Mouse (Mus musculus) kidney, postnatal 0 days (tissue): ENCODE data around the gene Calhm4. TPM values are rescaled to one million over a fixed set of nuclear protein-coding genes. Genes with fewer than 3 reads are reported as not detected.
A peak's percentile ranks its signal among the peaks of the same experiment; 100 is the strongest.

ENCODE experiments used
- ATAC-seq: fragments of 200-750 bp; cut with Nextera tagmentation; replicated peaks from 2 replicates; pipeline ENCODE4 v1.8.0; 2017; ENCODE audit warnings: low read depth, moderate number of reproducible peaks, moderate TSS enrichment, moderate library complexity; ENCODE audit not compliant: low FRiP score
- DNase-seq: peaks from one replicate; pipeline ENCODE4 v3.0.0-alpha.2; 2016; ENCODE audit warnings: low spot score
- H3K27ac ChIP-seq: fragments of 300-500 bp; sonication (generic); 2 replicates; pipeline ENCODE4 v1.5.1; 2014; ENCODE audit warnings: mild to moderate bottlenecking
- H3K27me3 ChIP-seq: fragments of 300-500 bp; sonication (generic); 2 replicates; pipeline ENCODE4 v1.6.1; 2014; ENCODE audit warnings: low read length, mixed read lengths; ENCODE audit not compliant: insufficient read depth
- H3K36me3 ChIP-seq: fragments of 300-500 bp; sonication (generic); 2 replicates; pipeline ENCODE4 v1.6.1; 2014; ENCODE audit warnings: low read length, mixed read lengths; ENCODE audit not compliant: insufficient read depth
- H3K4me1 ChIP-seq: fragments of 300-500 bp; sonication (generic); replicated peaks from 2 replicates; pipeline ENCODE4 v1.6.1; 2014; ENCODE audit warnings: antibody characterized with exemption, low read length, mixed read lengths; ENCODE audit not compliant: insufficient read depth
- H3K4me2 ChIP-seq: fragments of 300-500 bp; sonication (generic); 2 replicates; pipeline ENCODE4 v1.6.1; 2014; ENCODE audit warnings: mild to moderate bottlenecking, low read length, moderate library complexity, mixed read lengths
- H3K4me3 ChIP-seq: fragments of 300-500 bp; sonication (generic); replicated peaks from 2 replicates; pipeline ENCODE4 v1.5.1; 2014; ENCODE audit warnings: low read depth, low read length
- H3K9ac ChIP-seq: fragments of 300-500 bp; sonication (generic); 2 replicates; pipeline ENCODE4 v1.6.1; 2014; ENCODE audit warnings: low read depth, low read length
- H3K9me3 ChIP-seq: fragments of 300-500 bp; sonication (generic); replicated peaks from 2 replicates; pipeline ENCODE4 v1.6.1; 2016; ENCODE audit warnings: low read length, inconsistent platforms, mixed read lengths
- CTCF ChIP-seq: IDR thresholded peaks from 2 replicates; pipeline ENCODE4 v1.5.1; 2016; ENCODE audit warnings: antibody characterized with exemption, low read depth, mild to moderate bottlenecking, moderate library complexity
- WGBS: fragments of 180-500 bp; shearing (Covaris S2); extraction: QIAGEN DNeasy Blood & Tissue Kit; methylation state at CpG from one replicate; pipeline ENCODE4 v1.1.7; 2014; 5-methylcytosine and 5-hydroxymethylcytosine counted together
- polyA plus RNA-seq: library from polyadenylated mRNA; unstranded; fragments of >200 nt; fragmentation: Nextera tagmentation; extraction: Ambion mirVana; gene quantifications from 2 replicates; pipeline ENCODE4 v1.2.1, GENCODE M21; 2015

The Calhm4 gene
- polyA plus RNA-seq, 1 experiment from 2014 or later = not detected

DNA sequence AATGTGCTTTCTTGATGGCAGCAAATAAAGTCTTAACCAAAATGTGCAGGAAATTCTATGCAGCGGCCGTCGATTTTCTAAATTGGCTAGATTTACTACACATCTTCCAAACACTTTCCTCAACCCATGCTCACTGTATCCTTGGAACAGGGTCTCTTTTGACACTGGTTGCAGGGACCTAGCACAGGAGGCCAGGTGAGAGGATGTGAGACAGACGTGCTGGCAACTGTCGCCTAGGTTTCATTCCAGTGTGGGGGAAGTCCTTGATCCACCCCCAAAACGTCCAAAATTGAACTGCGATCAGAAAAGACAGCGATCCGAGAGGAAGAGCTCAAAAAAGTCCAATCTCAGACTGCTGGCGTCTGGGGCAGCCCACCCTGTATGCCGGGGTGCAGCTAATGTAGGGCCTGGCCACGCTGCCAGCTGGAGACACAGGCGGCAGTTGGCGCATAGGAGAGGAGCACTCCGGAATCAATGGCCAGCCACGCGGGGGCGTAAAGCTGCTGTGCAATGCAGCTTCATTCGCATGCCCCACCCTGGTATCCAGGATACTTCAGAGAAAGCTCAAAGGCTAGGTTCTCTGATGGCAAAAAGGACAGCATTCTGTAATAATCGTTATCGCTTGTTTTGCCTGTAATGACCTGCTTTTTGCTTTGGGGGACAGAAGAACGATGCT, 10.3 kb downstream of the Calhm4 start:
- Histone ChIP-seq H3K9ac (no peak overlapping the region), H3K27me3 (no peaks in the 10 kb centered on the region), H3K9me3 (no peaks in the 10 kb centered on the region), H3K4me2 (peak overlapping the region; percentile 46), H3K4me3 (no peak overlapping the region), H3K36me3 (no peaks in the 10 kb centered on the region), H3K4me1 (no peaks in the 10 kb centered on the region), H3K27ac (no peak overlapping the region)
- peak; percentile 59 for ATAC-seq
- peak; percentile 74 for TF ChIP-seq CTCF
- peak; percentile 76 for DNase-seq
- WGBS = 18% methylated on average over 22 of the region's 22 CpGs

DNA sequence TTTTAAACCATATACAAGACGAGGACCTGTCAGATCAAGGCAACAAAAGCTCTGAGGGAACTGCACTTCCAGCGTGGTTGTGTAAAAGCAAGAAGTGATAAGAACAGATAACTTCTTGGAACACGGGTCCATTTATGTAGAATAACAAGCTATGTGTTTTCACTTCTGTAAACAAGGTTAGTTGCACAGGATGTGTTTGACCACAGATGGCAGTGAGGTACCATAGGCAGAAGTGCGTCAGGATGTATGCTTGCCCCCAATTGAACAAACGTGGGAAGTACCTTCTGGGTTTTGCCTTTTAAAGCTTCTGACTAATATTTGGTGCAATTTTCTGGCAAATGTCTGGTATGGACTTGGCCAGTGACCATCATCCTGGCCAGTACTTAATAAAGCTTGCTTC, 13.8 kb downstream of the Calhm4 start:
- Histone ChIP-seq H3K27me3 (no peaks in the 10 kb centered on the region), H3K4me1 (no peaks in the 10 kb centered on the region), H3K36me3 (no peaks in the 10 kb centered on the region), H3K9me3 (no peaks in the 10 kb centered on the region), H3K9ac (no peak overlapping the region), H3K27ac (no peak overlapping the region), H3K4me2 (no peak overlapping the region), H3K4me3 (no peak overlapping the region)
- TF ChIP-seq CTCF = no peak
- DNase-seq (no peak), ATAC-seq (no peak)
- WGBS = 77% methylated on average over 5 of the region's 5 CpGs

DNA sequence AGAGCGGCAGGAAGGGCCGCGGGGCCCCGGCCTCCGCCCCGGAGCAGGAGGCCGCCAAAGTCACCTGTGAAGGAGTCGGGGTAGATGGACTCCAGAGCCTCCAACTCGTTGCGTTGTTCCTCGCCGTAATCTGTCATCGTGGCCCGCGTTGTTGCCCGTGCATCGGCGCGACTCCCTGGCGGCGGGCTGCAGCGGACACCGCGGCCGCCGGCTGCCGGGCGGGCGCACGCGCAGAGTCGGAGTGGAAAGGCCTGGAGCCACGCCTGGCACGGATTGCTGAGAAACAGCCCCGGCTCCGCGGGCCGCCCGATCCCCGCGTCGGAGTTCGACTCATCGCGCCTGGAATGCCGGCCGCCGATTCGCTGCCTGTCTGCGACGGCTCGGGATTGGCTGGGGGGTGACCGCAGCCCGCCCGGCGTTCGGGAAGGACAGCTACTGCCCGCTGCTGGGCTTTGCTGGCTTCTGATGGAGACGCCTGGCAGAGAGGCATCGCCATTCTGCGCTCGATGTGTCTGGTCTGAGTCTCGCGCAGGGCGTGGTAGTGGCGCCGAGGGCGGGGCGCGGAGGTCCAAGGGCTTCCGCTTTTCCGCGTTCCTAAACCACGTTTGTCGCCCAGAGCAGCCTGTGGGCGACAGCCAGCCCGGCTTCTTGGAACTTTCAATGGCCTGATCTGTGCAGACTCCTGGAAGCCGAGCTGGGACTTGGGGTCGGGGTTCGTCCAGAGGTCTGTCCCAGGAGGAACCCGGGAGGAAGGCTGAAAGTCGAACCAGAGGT, 24.6 kb downstream of the Calhm4 start, which contains the start of gene Rwdd1:
Rwdd1 (minus strand) TSS at position 323 of the 774 bp plus-strand sequence.
- ATAC-seq (peak; percentile 100), DNase-seq (peak; percentile 99)
- Histone ChIP-seq H3K9ac (peak within 1 kb of the TSS; percentile 85), H3K27me3 (no peaks in the 10 kb centered on the region), H3K4me2 (peak within 1 kb of the TSS; percentile 71), H3K9me3 (no peaks in the 10 kb centered on the region), H3K36me3 (no peaks in the 10 kb centered on the region), H3K4me1 (peaks cover 10% of the 10 kb centered on the region; the same call in 1 of the 2 replicates), H3K4me3 (peak within 1 kb of the TSS; percentile 90), H3K27ac (peak within 1 kb of the TSS; percentile 91)
- under 1% methylated on average over 78 of the region's 82 CpGs for WGBS
- peak; percentile 48 for TF ChIP-seq CTCF

DNA sequence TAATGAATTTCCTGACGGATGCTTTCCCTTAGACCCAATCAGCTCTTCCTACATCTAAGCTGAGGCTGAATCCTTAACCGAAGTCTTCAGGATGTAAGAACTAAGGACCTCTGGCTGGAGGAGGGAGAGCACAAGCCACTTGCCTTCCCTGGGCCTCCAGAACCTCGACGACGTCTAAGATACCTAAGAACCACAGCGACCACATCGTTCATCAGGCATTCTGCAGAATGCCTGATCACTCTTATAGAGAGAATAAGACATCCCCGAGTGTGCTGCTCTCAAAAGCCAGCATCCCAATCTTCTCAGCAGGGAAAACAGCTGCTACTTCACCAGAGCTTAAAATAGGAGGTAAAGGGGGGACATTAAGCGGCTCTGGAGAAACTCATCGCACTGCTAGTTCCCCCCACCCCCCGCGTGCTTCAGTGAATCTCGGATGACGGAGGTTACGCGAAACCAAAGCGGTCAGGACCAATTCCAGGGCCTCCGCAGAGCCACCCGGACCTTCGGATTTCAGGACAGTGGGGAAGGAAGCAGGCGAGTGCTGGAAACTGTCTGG, 25.3 kb downstream of the Calhm4 start:
- peak; percentile 50 for DNase-seq
- no peaks in the 10 kb centered on the region for H3K9me3 ChIP-seq
- WGBS = under 1% methylated on average over 21 of the region's 21 CpGs
- TF ChIP-seq CTCF = no peak
- peak overlapping the region; percentile 71 for H3K4me2 ChIP-seq
- H3K4me3 ChIP-seq = peak overlapping the region; percentile 90
- no peak for ATAC-seq
- H3K27me3 ChIP-seq = no peaks in the 10 kb centered on the region
- peak overlapping the region; percentile 91 for H3K27ac ChIP-seq
- peaks cover 10% of the 10 kb centered on the region; the same call in 1 of the 2 replicates for H3K4me1 ChIP-seq
- no peaks in the 10 kb centered on the region for H3K36me3 ChIP-seq
- peak overlapping the region; percentile 85 for H3K9ac ChIP-seq

DNA sequence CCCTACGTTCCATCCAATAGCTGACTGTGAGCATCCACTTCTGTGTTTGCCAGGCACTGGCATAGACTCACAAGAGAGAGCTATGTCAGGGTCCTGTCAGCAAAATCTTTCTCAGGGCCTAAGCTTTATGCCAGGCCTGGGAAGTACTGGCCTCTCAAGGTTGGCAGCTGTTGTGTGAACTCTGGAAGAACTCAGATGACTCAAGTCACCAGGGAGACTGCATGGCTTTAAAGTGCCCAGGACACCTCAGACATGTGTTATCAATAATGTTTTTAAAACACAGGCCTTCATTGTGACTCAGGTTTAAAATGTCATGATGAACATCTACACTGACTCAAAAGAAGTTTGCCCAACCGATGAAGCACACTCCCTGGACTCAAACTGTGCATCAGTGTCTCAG, 30.9 kb downstream of the Calhm4 start:
- Histone ChIP-seq H3K4me3 (no peak overlapping the region), H3K9ac (no peak overlapping the region), H3K27ac (no peak overlapping the region), H3K4me1 (0 out of 2 replicates have a peak, but pooled peaks cover 3% of the 10 kb centered on the region), H3K27me3 (no peaks in the 10 kb centered on the region), H3K4me2 (no peak overlapping the region), H3K9me3 (no peaks in the 10 kb centered on the region), H3K36me3 (no peaks in the 10 kb centered on the region)
- 88% methylated on average over 2 of the region's 2 CpGs for WGBS
- ATAC-seq = no peak
- no peak for DNase-seq
- TF ChIP-seq CTCF = no peak

DNA sequence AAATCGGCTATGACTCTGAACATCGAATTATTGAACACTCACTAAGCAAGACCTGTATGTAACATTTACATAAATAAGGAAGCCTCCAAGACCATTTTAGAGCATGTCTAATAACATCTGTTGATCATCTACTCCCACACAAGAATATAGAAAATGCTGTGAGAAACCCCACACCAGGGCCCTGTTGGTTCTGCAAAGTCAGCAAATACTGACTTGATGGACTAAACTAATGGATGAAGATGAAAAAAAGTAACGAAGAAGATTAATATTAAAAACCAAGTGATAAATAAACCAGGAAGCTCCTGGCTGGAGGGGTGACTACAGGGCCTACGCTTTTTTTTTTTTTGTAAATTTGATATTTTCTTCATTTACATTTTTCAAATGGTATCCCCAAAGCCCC, 31.5 kb downstream of the Calhm4 start:
- no peak overlapping the region for H3K4me3 ChIP-seq
- H3K9me3 ChIP-seq = no peaks in the 10 kb centered on the region
- no peak for TF ChIP-seq CTCF
- H3K27ac ChIP-seq = no peak overlapping the region
- H3K36me3 ChIP-seq = no peaks in the 10 kb centered on the region
- ATAC-seq (no peak), DNase-seq (no peak)
- WGBS = 96% methylated on average over 4 of the region's 4 CpGs
- H3K4me1 ChIP-seq = no peaks in the 10 kb centered on the region
- H3K4me2 ChIP-seq = no peak overlapping the region
- H3K9ac ChIP-seq = no peak overlapping the region
- H3K27me3 ChIP-seq = no peaks in the 10 kb centered on the region
